Mouse (Mus musculus) G1E (cell line): ENCODE results near the gene Snrpd2.

Experiments used
- CTCF ChIP-seq: IDR thresholded peaks from 2 replicates; pipeline ENCODE4 v1.5.1; 2012; ENCODE audit warnings: low read depth, low read length, inconsistent platforms, mixed read lengths
- GATA1 ChIP-seq: IDR thresholded peaks from 2 replicates; pipeline ENCODE4 v1.6.1; 2012; ENCODE audit warnings: borderline replicate concordance, low read length, inconsistent platforms, mixed read lengths
- GATA2 ChIP-seq: IDR thresholded peaks from 2 replicates; pipeline ENCODE4 v1.6.1; 2012; ENCODE audit warnings: low read depth, low read length, inconsistent platforms, borderline replicate concordance
- POLR2AphosphoS5 ChIP-seq: IDR thresholded peaks from 2 replicates; pipeline ENCODE4 v1.6.1; 2012; ENCODE audit warnings: low read depth, low read length, inconsistent platforms; ENCODE audit not compliant: insufficient replicate concordance
- TAL1 ChIP-seq: conservative IDR thresholded peaks from 2 replicates; pipeline ENCODE4 v1.6.1; 2012; ENCODE audit warnings: low read depth, low read length, inconsistent platforms, mixed read lengths

DNA sequence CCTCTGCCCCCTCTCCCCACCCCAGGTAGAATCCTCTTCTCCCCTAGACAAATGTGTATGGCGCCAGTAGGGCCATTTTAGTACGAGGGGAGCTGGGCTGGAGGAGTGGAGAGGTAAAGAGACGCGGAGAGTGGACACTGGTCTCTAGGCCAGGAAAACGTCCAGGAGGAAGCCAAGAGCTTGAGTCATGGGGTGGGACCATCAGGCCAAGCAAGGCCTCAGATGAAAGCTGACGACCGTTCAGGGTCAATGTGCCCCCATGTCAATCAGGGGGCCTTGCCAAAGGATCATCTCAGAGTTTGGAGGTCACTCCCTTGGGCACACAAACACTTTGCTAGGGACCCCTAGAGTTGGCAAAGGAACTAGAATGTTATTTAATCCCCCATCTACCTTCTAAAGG lies 27.7 kb downstream of the Snrpd2 start:
- no peak for TF ChIP-seq CTCF
- no peak for TF ChIP-seq GATA1
- no peak for TF ChIP-seq TAL1
- no peak for TF ChIP-seq POLR2AphosphoS5
- no peak for TF ChIP-seq GATA2
